In genomic region chr13:60431412-60431811, GRCm38 (mm10) we compare ENCODE assay signal across 19 mouse cellular contexts.
DNase-seq lines count a peak whose midpoint lies in the region; ATAC-seq lines count a peak whose summit lies in the region.
"Had no signal": no experiment of that assay in that cellular context is flagged by ENCODE, and none has a peak within 500 bp of the region (broad histone marks: within the 10 kb centered on the region; RNA-seq: fewer than 3 reads in every experiment).

No protein-coding gene starts in this region.

- ATAC-seq in megakaryocyte progenitor cell, adult 5-6 weeks (replicated peaks; ENCODE audit: poor library complexity), result peak; percentile 66
- ATAC-seq in cerebellum, adult (ENCODE audit: insufficient number of reproducible peaks, low FRiP score, low TSS enrichment), result no peak
- ATAC-seq: inflammation-experienced regulatory T-cells, adult 6 months had no signal

- DNase-seq in adrenal gland, postnatal 14 days, result peak; percentile 61
- no peak for DNase-seq in adrenal gland, adult 8-10 months
- DNase-seq in 3T3-L1 (ENCODE audit: low read depth, low spot score) (peak; percentile 90), NIH3T3 (ENCODE audit: low read depth) (peak; percentile 92)
- no peak for DNase-seq in right cerebral cortex, adult 2 months (ENCODE audit: low spot score in 2 of 2)
- DNase-seq: cerebellum, adult 11 months; cerebellum, adult 9-10 months; cerebellum, postnatal 36 days; embryo, embryonic 11 days; gastrocnemius, postnatal 14 days; heart, adult 18-20 months; heart, postnatal 4 days; kidney, adult 11 months; kidney, postnatal 25 days; retina, postnatal 1 day; right cerebral cortex, postnatal 25 days had no signal

Comparison
In these comparisons a context has a peak if more than half of its experiments do, and no peak if none do; other contexts are left out.
1. DNase-seq: peak in adrenal gland, postnatal 14 days (single experiment), 3T3-L1 (single experiment) and NIH3T3 (single experiment); none in adrenal gland, adult 8-10 months (single experiment) and right cerebral cortex, adult 2 months (0 of 2).